Mouse (Mus musculus): ENCODE measurements around the gene AC134908.4. TPM values are rescaled to one million over a fixed set of nuclear protein-coding genes. Genes with fewer than 3 reads are reported as not detected.

Gene AC134908.4
- not detected for total RNA-seq (2021)
- long read RNA-seq, experiment 1, partial matches to known transcripts: 0 of 2 reads
- long read RNA-seq, experiment 1, other reads (novel, unspliced or antisense): 2 of 2 reads
- long read RNA-seq, experiment 2: 0 reads

- no peak for DNase-seq
Measured at GRCm38 (mm10) chr17:25795609-25796092, at the start of gene AC134908.4. Gene AC134908.4, minus strand, starts transcription at chr17:25795659.

GRCm38 (mm10) chr17:25844396-25844901, 49.0 kb upstream of the AC134908.4 start, which contains the start of gene Rhot2:
Gene Rhot2, minus strand, starts transcription at chr17:25844851.
- DNase-seq: peak; percentile 93

DNA sequence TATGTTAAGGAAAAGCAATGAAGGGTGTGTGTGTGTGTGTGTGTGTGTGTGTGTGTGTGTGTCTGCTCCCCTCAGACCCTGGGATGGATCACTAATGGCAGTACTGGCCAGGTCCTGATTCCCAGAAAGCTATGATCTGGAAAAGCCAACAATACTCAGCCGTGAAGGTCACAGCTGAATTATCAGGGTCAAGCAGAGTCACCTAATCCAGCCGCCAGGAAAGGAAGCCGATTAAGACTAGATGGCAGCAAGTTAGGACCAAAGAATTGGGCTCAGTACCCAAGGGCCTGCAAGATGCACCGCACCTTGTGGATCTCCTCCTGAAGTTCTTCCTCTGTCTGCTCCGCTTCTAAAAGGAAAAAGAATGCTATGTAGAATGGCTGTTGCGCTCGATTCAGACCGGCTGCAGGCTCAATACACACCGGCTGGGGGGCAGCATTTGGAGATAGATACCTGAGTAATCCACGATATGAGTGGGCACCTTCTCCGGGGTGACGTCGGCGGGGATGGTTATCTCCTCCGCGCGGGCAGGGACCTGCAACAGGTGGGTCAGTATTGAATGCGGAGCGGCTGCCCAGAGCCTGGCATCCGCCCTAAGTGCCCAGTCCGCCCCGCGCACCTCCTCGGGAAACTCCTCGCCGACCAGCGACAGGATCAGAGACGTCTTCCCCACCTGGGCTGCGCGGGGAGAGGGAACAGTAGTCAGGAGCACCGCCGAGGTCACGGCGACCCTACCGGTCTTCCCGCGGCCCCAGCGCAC, 48.4 kb upstream of the AC134908.4 start:
- no peak for DNase-seq

DNA sequence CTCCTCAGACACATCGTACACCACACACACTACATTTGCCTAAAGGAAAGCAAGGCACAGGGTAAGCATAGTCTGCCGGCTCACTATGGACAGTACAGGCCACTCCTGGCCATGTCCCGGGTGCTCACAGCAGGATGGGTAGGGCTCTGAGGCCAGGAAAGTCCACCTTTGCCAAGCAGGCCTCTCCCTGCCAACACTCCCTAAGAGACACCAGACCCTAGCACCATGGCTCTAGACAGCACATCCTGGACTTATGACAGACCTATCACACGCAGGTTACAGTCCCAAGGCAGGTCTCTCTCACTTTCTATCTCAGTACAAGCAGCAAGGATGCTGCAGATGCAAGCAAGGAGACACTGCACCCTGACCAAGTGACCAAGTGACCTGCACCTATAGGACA, 47.7 kb upstream of the AC134908.4 start:
- no peak for DNase-seq

GRCm38 (mm10) chr17:25842509-25842908, 47.0 kb upstream of the AC134908.4 start:
- DNase-seq: no peak

GRCm38 (mm10) chr17:25841117-25841880, 45.8 kb upstream of the AC134908.4 start, which contains the start of gene Gm20683:
Gene Gm20683, minus strand, starts transcription at chr17:25841763.
- no peak for DNase-seq

DNA sequence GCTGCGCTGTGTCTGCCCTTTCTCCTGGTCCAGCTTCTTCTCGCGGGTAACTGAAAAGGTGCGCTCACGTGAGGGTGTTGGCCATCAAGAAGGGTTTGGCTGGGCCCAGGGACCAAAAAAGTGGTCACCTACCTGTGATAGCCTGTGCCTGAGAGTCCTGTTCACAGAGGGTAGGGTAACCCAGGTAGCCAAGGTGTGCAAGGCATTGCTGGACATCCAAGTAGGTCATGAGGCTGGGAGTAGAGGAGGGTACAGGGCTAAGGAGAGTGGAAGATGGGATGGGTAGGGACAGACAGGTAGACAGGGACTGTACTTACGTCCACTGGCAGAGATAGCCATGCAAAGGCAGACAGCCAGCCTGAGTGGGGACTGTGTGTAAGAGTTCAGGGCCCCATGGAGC, 45.1 kb upstream of the AC134908.4 start:
- no peak for DNase-seq

GRCm38 (mm10) chr17:25839455-25840235, 44.2 kb upstream of the AC134908.4 start:
- no peak for DNase-seq

- DNase-seq: no peak
Measured at GRCm38 (mm10) chr17:25838904-25839303, 43.4 kb upstream of the AC134908.4 start.

- no peak for DNase-seq
Measured at GRCm38 (mm10) chr17:25837533-25837932, 42.1 kb upstream of the AC134908.4 start.

DNA sequence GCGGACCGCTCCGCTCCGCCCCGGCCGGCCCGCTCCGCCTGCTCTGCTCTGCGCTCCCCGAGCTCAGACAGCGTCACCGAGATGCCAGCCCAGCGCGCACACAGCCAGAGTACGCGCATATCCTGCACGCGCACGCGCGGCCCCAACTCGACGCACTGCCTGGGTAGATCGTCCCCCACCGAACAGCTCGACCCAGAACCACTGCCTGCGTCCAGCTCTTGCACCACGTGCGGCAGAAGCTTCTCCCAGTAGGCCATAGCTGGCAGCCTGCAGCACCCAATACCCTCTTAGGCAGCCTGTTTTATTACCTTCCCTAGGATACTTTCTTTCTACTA, 41.6 kb upstream of the AC134908.4 start, which contains the start of gene Rhbdl1:
Rhbdl1 (minus strand) TSS at position 220 of the 335 bp plus-strand sequence.
- peak; percentile 70 for DNase-seq

DNA sequence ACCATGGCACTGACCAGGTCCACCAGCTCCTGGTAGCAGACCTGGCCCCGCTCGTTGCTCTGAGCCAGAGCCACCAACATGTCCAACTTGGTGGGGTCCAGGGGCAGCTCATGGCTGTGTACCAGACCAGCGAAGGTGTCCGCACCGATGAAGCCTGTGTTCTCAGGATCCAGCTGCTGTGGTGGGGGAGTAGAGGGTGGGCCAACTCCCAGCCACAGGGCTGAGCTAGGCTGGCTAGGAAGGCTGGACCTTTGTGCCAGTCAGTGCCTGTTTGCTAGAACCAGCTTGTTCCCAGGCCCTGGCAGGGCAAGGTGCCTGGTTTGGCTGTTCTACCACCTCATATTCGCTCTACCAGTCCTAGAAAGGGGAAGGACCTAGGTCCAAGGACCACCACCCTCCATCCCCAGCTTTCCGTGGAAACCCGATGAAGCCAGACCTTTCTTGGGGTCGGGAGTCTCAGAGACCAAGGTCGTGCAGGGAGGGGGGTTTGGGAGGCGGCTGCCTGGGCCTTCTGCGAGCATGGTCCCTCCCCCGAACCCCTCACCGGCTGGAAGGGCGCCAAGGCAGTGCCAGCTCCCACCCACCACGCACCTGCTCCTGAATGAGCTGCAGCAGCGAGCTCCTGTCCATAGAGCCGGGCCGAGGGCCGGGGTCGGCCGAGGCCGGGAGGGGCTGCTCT, 41.1 kb upstream of the AC134908.4 start:
- DNase-seq: no peak

GRCm38 (mm10) chr17:25835816-25836215, 40.4 kb upstream of the AC134908.4 start:
- no peak for DNase-seq

DNA sequence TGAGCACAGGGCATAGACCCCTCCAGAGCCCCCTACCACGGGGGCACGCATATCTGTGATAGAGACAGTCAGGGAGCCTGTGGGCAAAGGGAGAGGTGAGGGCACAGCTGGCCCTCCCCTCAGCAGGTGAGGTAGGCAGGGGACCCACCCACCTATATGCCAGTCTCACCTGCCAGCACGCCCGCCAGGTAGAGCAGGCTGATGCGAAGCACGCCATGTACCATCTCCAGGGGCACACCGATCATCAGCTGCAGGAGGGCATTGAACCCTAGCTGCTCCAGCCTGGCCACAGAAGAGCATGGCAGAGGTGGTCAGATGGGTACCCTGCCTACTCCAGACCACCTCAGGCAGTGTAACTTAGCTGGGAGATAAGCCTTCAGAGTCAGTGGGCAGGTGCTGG, 39.8 kb upstream of the AC134908.4 start:
- no peak for DNase-seq

GRCm38 (mm10) chr17:25834595-25835222, 39.2 kb upstream of the AC134908.4 start:
- no peak for DNase-seq

DNA sequence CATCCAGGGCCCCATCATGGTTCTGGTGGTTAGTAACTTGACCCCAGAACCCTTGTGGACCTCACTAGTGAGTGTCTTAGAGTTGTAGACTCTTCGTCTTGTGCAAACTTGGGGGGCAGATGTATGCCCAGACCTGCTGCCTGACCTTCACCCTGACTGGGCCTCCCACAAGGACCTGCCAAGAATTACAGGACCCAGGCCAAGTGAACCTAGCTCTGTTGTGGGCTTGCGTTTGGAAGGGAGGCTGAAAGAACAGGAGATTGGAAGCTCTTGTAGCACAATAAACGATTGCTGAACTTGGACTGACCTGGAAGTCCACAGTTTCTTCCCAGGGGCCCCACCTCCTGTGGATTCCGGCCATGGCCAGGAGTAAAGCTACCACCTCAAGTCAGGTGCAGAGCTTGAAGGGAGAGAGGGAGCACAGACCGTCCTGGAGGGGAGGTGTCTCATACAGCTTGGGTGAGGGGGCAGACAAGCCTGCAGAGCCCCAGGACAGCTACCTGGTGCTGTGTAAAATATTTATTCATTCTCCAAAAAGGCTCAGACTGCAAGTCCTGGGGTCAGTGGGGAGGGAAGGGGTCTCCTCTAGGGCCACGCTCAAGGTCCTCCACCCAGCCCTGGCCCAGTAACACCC, 38.6 kb upstream of the AC134908.4 start:
- no peak for DNase-seq

DNA sequence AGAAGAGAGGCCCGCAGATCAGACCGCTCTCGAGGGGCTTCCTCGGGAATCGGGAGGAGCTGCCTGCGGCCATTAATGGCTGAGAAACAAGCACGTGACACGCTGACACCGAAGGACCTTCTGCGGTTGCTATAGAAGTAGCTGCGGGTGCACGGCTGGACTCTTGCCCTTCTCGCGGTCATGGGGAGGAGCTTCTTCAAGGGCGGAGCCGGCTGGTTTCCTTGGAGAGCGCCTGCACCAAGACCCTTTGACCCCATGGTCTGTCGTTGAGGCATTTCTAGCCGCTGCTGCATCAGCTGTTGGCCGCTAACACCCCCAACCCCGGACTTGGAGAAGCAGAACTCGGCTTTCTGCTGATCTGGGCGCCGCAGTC, 37.8 kb upstream of the AC134908.4 start, which contains the start of gene Stub1:
Stub1 (minus strand) TSS at position 114 of the 373 bp plus-strand sequence.
- DNase-seq: peak; percentile 93

DNA sequence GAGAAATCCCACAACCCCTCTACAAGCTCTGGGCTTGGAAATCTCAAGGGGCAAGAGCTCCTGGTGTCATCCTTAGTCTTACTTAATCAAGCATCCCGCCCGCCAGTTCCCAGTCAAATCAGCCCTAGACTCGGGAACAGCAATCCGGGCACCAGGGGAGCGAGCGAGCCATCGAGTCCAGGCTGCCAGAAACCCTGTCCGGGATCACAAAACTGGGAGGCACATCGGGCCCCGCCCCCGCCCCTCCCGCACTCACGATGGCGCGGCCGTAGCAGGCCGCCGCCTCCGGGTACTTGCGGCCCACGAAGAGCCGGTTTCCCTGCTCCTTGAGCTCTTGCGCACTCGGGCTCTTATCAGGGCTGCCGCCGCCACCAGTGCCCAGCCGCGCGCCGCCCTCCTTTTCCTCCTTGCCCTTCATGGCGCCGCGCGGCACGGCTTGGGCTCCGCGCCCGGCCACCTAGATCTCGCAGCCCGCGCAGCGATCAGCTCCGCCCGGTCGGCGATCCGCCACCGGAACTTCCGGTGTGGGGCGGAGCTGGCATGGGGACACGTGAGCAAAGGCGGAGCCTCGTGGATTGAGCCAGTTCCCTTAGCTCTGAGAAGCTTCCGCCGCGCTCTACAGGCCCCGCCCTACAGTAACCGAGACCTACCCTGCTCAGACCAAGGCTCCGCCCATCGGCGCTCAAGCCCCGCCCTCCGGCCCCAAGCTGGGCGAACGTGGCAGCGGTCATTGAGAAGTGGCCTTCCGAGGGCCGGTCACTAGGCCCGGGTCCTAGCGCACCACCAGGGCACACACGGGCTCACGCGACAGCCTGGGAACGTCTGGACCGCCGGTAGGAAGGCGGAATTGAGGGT, 37.2 kb upstream of the AC134908.4 start:
- DNase-seq: peak; percentile 100
